Mouse (Mus musculus): ENCODE data around the gene Fkbp6. TPM values are rescaled to one million over a fixed set of nuclear protein-coding genes. Genes with fewer than 3 reads are reported as not detected.

Fkbp6 gene
- polyA plus RNA-seq, 2 experiments: 0.03 TPM; not detected in 1

DNA sequence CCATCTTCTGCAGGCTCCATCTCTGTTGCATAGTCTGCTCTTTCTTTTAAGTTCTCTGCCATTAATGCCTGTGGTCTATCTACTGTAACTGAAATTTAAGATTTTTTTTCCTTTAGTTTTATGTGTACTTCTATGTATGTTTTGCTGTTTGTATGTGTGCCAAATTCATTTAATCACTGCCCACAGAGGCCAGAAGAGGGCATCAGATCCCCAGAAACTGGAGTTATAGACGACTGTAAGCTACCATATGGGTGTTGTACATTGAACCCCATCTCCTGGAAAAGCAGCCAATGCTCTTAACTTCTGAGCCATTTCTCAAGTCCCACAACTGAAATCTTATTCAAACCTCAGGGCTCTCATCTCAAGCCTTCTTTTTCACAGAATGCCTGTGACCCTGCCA is 3.4 kb downstream of the Fkbp6 start:
- H3K4me1 ChIP-seq (replicated peaks; ENCODE audit: control insufficient read depth in 2 of 2, insufficient read depth in 2 of 2, low read length in 1 of 2): 0 out of 4 replicates have a peak, but pooled peaks cover 0 to 2% of the 10 kb centered on the region in 2 experiments
- ATAC-seq (ENCODE audit: insufficient read depth) (no peak), DNase-seq (ENCODE audit: low read depth in 3 of 3, low spot score in 3 of 3) (no peak)
- no peaks in the 10 kb centered on the region for H3K36me3 ChIP-seq (replicated peaks; ENCODE audit: control insufficient read depth, insufficient read depth, low read depth)
- H3K9ac ChIP-seq (replicated peaks): no peak overlapping the region
- H3K4me2 ChIP-seq (ENCODE audit: low read depth): no peak overlapping the region
- no peak for TF ChIP-seq EP300 (IDR thresholded peaks at IDR 0.05; ENCODE audit: low read depth)
- no peak for TF ChIP-seq CTCF (IDR thresholded peaks at IDR 0.05; ENCODE audit: low read depth)
- 5% methylated on average over 1 of the region's 1 CpGs for WGBS (ENCODE audit: insufficient replicate concordance)
- no peaks in the 10 kb centered on the region for H3K9me3 ChIP-seq (ENCODE audit: control insufficient read depth, low read length)
- no peaks in the 10 kb centered on the region for H3K27me3 ChIP-seq (ENCODE audit: control insufficient read depth, insufficient read depth, low read length)
- H3K4me3 ChIP-seq (ENCODE audit: insufficient read depth in 1 of 2, low read depth in 2 of 2, low read length in 2 of 2): no peak overlapping the region
- H3K27ac ChIP-seq: no peak overlapping the region

DNA sequence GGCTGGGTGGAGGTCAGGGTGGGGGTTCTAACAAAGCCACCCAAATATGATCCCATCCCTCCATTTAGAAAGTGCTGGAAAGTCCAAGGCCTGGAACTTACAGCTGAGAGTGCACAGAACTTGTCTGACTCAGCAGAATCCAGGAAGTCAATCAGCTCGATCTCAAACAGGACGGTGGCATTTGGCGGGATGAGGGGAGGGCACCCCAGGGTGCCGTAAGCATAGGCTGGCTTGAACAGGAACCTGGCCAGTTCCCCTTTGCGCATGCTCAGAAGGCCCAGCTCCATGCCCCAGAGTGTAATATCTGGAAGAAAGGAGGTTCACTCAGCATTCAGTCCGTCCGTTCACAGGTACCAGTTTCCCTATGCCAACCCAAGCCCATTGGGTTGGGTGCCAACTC is 3.9 kb downstream of the Fkbp6 start:
- no peak for DNase-seq (ENCODE audit: low read depth in 3 of 3, low spot score in 3 of 3)
- Histone ChIP-seq H3K36me3 (replicated peaks; ENCODE audit: control insufficient read depth, insufficient read depth, low read depth) (no peaks in the 10 kb centered on the region), H3K9ac (replicated peaks) (no peak overlapping the region), H3K4me2 (ENCODE audit: low read depth) (no peak overlapping the region), H3K9me3 (ENCODE audit: control insufficient read depth, low read length) (no peaks in the 10 kb centered on the region), H3K27me3 (ENCODE audit: control insufficient read depth, insufficient read depth, low read length) (no peaks in the 10 kb centered on the region), H3K4me1 (replicated peaks; ENCODE audit: control insufficient read depth in 2 of 2, insufficient read depth in 2 of 2, low read length in 1 of 2) (0 out of 4 replicates have a peak, but pooled peaks cover 0 to 2% of the 10 kb centered on the region in 2 experiments), H3K4me3 (ENCODE audit: insufficient read depth in 1 of 2, low read depth in 2 of 2, low read length in 2 of 2) (no peak overlapping the region), H3K27ac (no peak overlapping the region)
- TF ChIP-seq CTCF (IDR thresholded peaks at IDR 0.05; ENCODE audit: low read depth) (no peak), EP300 (IDR thresholded peaks at IDR 0.05; ENCODE audit: low read depth) (no peak)
- ATAC-seq (ENCODE audit: insufficient read depth): no peak
- WGBS (ENCODE audit: insufficient replicate concordance): 50% methylated on average over 7 of the region's 7 CpGs

DNA sequence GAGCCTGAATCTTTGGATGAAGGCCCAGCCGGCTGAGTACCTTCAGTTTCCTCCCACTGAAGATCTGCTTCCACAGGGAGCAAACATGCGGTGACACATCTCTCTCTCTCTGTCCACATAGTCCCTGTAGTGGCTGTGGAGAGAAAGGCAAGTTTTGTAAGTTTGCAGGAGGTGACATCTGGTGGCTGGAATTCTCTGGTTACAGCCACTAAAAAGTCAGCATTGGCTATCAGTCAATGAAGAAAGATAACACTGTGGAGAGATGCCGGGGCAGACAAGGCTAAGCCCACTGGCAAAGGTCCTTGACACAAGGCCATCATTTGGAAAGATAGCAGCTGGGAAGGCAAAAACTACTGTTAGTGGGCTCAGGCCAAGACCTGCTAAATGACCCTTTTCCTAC is 12.3 kb downstream of the Fkbp6 start:
- DNase-seq (ENCODE audit: low read depth in 3 of 3, low spot score in 3 of 3) (no peak), ATAC-seq (ENCODE audit: insufficient read depth) (no peak)
- H3K36me3 ChIP-seq (replicated peaks; ENCODE audit: control insufficient read depth, insufficient read depth, low read depth): no peaks in the 10 kb centered on the region
- H3K27ac ChIP-seq: no peak overlapping the region
- H3K4me3 ChIP-seq (ENCODE audit: insufficient read depth in 1 of 2, low read depth in 2 of 2, low read length in 2 of 2): no peak overlapping the region
- H3K9ac ChIP-seq (replicated peaks): no peak overlapping the region
- 57% methylated on average over 3 of the region's 3 CpGs for WGBS (ENCODE audit: insufficient replicate concordance)
- no peaks in the 10 kb centered on the region for H3K27me3 ChIP-seq (ENCODE audit: control insufficient read depth, insufficient read depth, low read length)
- no peaks in the 10 kb centered on the region for H3K9me3 ChIP-seq (ENCODE audit: control insufficient read depth, low read length)
- no peak for TF ChIP-seq EP300 (IDR thresholded peaks at IDR 0.05; ENCODE audit: low read depth)
- no peak for TF ChIP-seq CTCF (IDR thresholded peaks at IDR 0.05; ENCODE audit: low read depth)
- no peaks in the 10 kb centered on the region for H3K4me1 ChIP-seq (replicated peaks; ENCODE audit: control insufficient read depth in 2 of 2, insufficient read depth in 2 of 2, low read length in 1 of 2)
- H3K4me2 ChIP-seq (ENCODE audit: low read depth): no peak overlapping the region

DNA sequence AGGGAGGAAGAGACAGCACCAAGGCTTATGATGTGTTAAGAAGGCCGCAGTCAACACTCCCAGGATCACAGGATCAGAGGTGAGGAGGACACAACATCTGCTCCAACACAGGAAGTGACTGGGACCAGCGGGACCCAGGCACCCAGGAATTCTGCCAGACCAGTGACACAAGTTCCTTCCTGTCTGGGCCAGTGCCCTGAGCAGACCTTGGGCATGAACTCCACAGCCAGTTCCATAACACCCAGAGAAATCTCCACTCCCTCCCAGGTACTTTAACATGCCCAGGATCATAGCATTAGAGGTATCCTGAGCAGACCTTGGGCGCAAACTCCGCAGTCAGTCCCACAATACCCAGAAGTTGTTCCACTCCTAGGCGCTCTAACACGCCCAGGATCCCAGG is 18.7 kb downstream of the Fkbp6 start:
- DNase-seq (ENCODE audit: low read depth in 3 of 3, low spot score in 3 of 3) (no peak), ATAC-seq (ENCODE audit: insufficient read depth) (no peak)
- H3K4me3 ChIP-seq (ENCODE audit: insufficient read depth in 1 of 2, low read depth in 2 of 2, low read length in 2 of 2): no peak overlapping the region

DNA sequence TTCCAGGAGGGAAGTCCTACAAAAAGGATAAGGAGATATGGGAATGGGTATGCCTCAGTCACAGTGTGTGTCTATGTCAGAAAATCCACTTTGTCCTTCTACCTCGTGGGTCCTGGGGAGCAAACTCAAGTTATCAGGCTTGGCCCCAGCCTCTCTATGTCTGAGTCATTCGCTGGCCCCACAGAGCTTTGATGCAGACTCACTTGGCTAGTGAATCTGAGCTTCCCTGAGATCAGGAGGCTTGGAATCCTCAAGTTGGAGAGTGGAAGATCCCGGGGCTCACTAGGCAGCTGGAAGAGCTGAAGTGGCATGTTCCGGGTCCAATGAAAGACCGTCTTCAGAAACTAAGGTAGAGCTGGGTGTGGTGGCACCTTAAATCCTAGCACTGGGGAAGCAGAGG is 19.6 kb downstream of the Fkbp6 start:
- Histone ChIP-seq H3K9ac (replicated peaks) (no peak overlapping the region), H3K4me3 (ENCODE audit: insufficient read depth in 1 of 2, low read depth in 2 of 2, low read length in 2 of 2) (no peak overlapping the region), H3K9me3 (ENCODE audit: control insufficient read depth, low read length) (no peaks in the 10 kb centered on the region), H3K27ac (no peak overlapping the region), H3K27me3 (ENCODE audit: control insufficient read depth, insufficient read depth, low read length) (no peaks in the 10 kb centered on the region), H3K36me3 (replicated peaks; ENCODE audit: control insufficient read depth, insufficient read depth, low read depth) (no peaks in the 10 kb centered on the region), H3K4me2 (ENCODE audit: low read depth) (no peak overlapping the region), H3K4me1 (replicated peaks; ENCODE audit: control insufficient read depth in 2 of 2, insufficient read depth in 2 of 2, low read length in 1 of 2) (no peaks in the 10 kb centered on the region)
- no peak for ATAC-seq (ENCODE audit: insufficient read depth)
- no peak for DNase-seq (ENCODE audit: low read depth in 3 of 3, low spot score in 3 of 3)
- WGBS (ENCODE audit: insufficient replicate concordance): 63% methylated on average over 5 of the region's 5 CpGs
- TF ChIP-seq CTCF (IDR thresholded peaks at IDR 0.05; ENCODE audit: low read depth) (no peak), EP300 (IDR thresholded peaks at IDR 0.05; ENCODE audit: low read depth) (no peak)

More for the DNA sequence above, 18.7 kb downstream of the Fkbp6 start:
- WGBS (ENCODE audit: insufficient replicate concordance): 58% methylated on average over 6 of the region's 6 CpGs
- Histone ChIP-seq H3K27ac (no peak overlapping the region), H3K27me3 (ENCODE audit: control insufficient read depth, insufficient read depth, low read length) (no peaks in the 10 kb centered on the region), H3K4me2 (ENCODE audit: low read depth) (no peak overlapping the region), H3K36me3 (replicated peaks; ENCODE audit: control insufficient read depth, insufficient read depth, low read depth) (no peaks in the 10 kb centered on the region), H3K4me1 (replicated peaks; ENCODE audit: control insufficient read depth in 2 of 2, insufficient read depth in 2 of 2, low read length in 1 of 2) (no peaks in the 10 kb centered on the region), H3K9ac (replicated peaks) (no peak overlapping the region), H3K9me3 (ENCODE audit: control insufficient read depth, low read length) (no peaks in the 10 kb centered on the region)
- TF ChIP-seq EP300 (IDR thresholded peaks at IDR 0.05; ENCODE audit: low read depth) (no peak), CTCF (IDR thresholded peaks at IDR 0.05; ENCODE audit: low read depth) (no peak)
